Mouse (Mus musculus): ENCODE results near the gene Gm11938. TPM values are rescaled to one million over a fixed set of nuclear protein-coding genes. Genes with fewer than 3 reads are reported as not detected.
"Not testable (repeated sequence)": the region's sequence is repeated elsewhere in the genome, so short reads cannot be mapped to it uniquely, and the experiment has no call there.

Gm11938 gene
- polyA plus RNA-seq (2016; fragmentation: Nextera tagmentation; extraction: Ambion mirVana): not detected in 2 replicates

GRCm38 (mm10) chr11:99603208-99603607, at the start of gene Gm11938:
TSS of gene Gm11938 (minus strand) at chr11:99603308.
- not testable (repeated sequence) for H3K4me1 ChIP-seq; H3K36me3 ChIP-seq; H3K9ac ChIP-seq; H3K4me2 ChIP-seq (replicated peaks); H3K9me3 ChIP-seq (replicated peaks); H3K27me3 ChIP-seq; H3K27ac ChIP-seq; H3K4me3 ChIP-seq; ATAC-seq (ENCODE audit: low FRiP score)
- WGBS: 73% methylated on average over 1 of the region's 1 CpGs

- H3K9ac ChIP-seq: no peak within 1 kb of the TSS
- no peaks in the 10 kb centered on the region for H3K9me3 ChIP-seq (replicated peaks)
- H3K36me3 ChIP-seq: no peaks in the 10 kb centered on the region
- no peaks in the 10 kb centered on the region for H3K4me1 ChIP-seq
- H3K4me3 ChIP-seq: no peak within 1 kb of the TSS
- 83% methylated on average over 2 of the region's 2 CpGs for WGBS
- no peaks in the 10 kb centered on the region for H3K27me3 ChIP-seq
- H3K4me2 ChIP-seq (replicated peaks): no peak within 1 kb of the TSS
- H3K27ac ChIP-seq: no peak within 1 kb of the TSS
- no peak for ATAC-seq (ENCODE audit: low FRiP score)
These were observed 47.0 kb upstream of the Gm11938 start, which contains the start of gene Gm11555 for GRCm38 (mm10) chr11:99650136-99650535. TSS of gene Gm11555 (minus strand) at chr11:99650236.

GRCm38 (mm10) chr11:99646444-99646843, 43.3 kb upstream of the Gm11938 start:
- no peaks in the 10 kb centered on the region for H3K4me1 ChIP-seq

GRCm38 (mm10) chr11:99644351-99644750, 41.2 kb upstream of the Gm11938 start:
- Histone ChIP-seq H3K4me3 (no peak overlapping the region), H3K9me3 (replicated peaks) (no peaks in the 10 kb centered on the region), H3K27me3 (no peaks in the 10 kb centered on the region), H3K4me1 (no peaks in the 10 kb centered on the region), H3K27ac (no peak overlapping the region), H3K9ac (no peak overlapping the region), H3K4me2 (replicated peaks) (no peak overlapping the region), H3K36me3 (no peaks in the 10 kb centered on the region)
- 78% methylated on average over 3 of the region's 3 CpGs for WGBS
- ATAC-seq (ENCODE audit: low FRiP score): no peak

More at GRCm38 (mm10) chr11:99646444-99646843, 43.3 kb upstream of the Gm11938 start:
- Histone ChIP-seq H3K9ac (no peak overlapping the region), H3K4me2 (replicated peaks) (no peak overlapping the region), H3K27me3 (no peaks in the 10 kb centered on the region), H3K36me3 (no peaks in the 10 kb centered on the region), H3K4me3 (no peak overlapping the region), H3K9me3 (replicated peaks) (no peaks in the 10 kb centered on the region), H3K27ac (no peak overlapping the region)
- 91% methylated on average over 15 of the region's 15 CpGs for WGBS
- no peak for ATAC-seq (ENCODE audit: low FRiP score)

- H3K4me1 ChIP-seq, H3K36me3 ChIP-seq: not testable (repeated sequence)
These were observed 40.6 kb upstream of the Gm11938 start, which contains the start of gene Krtap4-7 for GRCm38 (mm10) chr11:99643635-99644139. TSS of gene Krtap4-7 (minus strand) at chr11:99644089.

GRCm38 (mm10) chr11:99640926-99641325, 37.8 kb upstream of the Gm11938 start:
- no peaks in the 10 kb centered on the region for H3K4me1 ChIP-seq
- H3K9ac ChIP-seq: no peak overlapping the region
- no peaks in the 10 kb centered on the region for H3K9me3 ChIP-seq (replicated peaks)
- ATAC-seq (ENCODE audit: low FRiP score): no peak
- 41% methylated on average over 1 of the region's 1 CpGs for WGBS
- H3K4me3 ChIP-seq: no peak overlapping the region
- no peak overlapping the region for H3K4me2 ChIP-seq (replicated peaks)
- no peaks in the 10 kb centered on the region for H3K36me3 ChIP-seq
- H3K27me3 ChIP-seq: no peaks in the 10 kb centered on the region
- H3K27ac ChIP-seq: no peak overlapping the region

More at GRCm38 (mm10) chr11:99643635-99644139, 40.6 kb upstream of the Gm11938 start, which contains the start of gene Krtap4-7:
- not testable (repeated sequence) for H3K27me3 ChIP-seq; H3K27ac ChIP-seq; H3K9ac ChIP-seq; H3K4me2 ChIP-seq (replicated peaks); H3K4me3 ChIP-seq; H3K9me3 ChIP-seq (replicated peaks); ATAC-seq (ENCODE audit: low FRiP score)
- 81% methylated on average over 9 of the region's 9 CpGs for WGBS

- no peak for ATAC-seq (ENCODE audit: low FRiP score)
- no peaks in the 10 kb centered on the region for H3K27me3 ChIP-seq
- no peaks in the 10 kb centered on the region for H3K36me3 ChIP-seq
- WGBS: 76% methylated on average over 1 of the region's 1 CpGs
- H3K9ac ChIP-seq: no peak overlapping the region
- no peak overlapping the region for H3K4me3 ChIP-seq
- no peak overlapping the region for H3K4me2 ChIP-seq (replicated peaks)
- H3K4me1 ChIP-seq: no peaks in the 10 kb centered on the region
- no peaks in the 10 kb centered on the region for H3K9me3 ChIP-seq (replicated peaks)
- H3K27ac ChIP-seq: no peak overlapping the region
These were observed 34.0 kb upstream of the Gm11938 start for GRCm38 (mm10) chr11:99637086-99637485.

- Histone ChIP-seq H3K27ac (no peak within 1 kb of the TSS), H3K9ac (no peak within 1 kb of the TSS), H3K4me3 (no peak within 1 kb of the TSS), H3K36me3 (no peaks in the 10 kb centered on the region), H3K27me3 (no peaks in the 10 kb centered on the region), H3K9me3 (replicated peaks) (no peaks in the 10 kb centered on the region), H3K4me2 (replicated peaks) (no peak within 1 kb of the TSS), H3K4me1 (no peaks in the 10 kb centered on the region)
- no peak for ATAC-seq (ENCODE audit: low FRiP score)
- 42% methylated on average over 8 of the region's 8 CpGs for whole genome bisulfite sequencing
These were observed 31.6 kb upstream of the Gm11938 start, which contains the start of gene Krtap4-2 for GRCm38 (mm10) chr11:99634653-99635134. TSS of gene Krtap4-2 (minus strand) at chr11:99635084.

GRCm38 (mm10) chr11:99633293-99633692, 30.2 kb upstream of the Gm11938 start:
- Histone ChIP-seq H3K9me3 (replicated peaks) (no peaks in the 10 kb centered on the region), H3K36me3 (no peaks in the 10 kb centered on the region), H3K27me3 (no peaks in the 10 kb centered on the region), H3K9ac (no peak overlapping the region), H3K4me1 (no peaks in the 10 kb centered on the region), H3K4me3 (no peak overlapping the region), H3K27ac (no peak overlapping the region), H3K4me2 (replicated peaks) (no peak overlapping the region)
- ATAC-seq (ENCODE audit: low FRiP score): no peak
- WGBS: 76% methylated on average over 2 of the region's 2 CpGs

GRCm38 (mm10) chr11:99630890-99631289, 27.8 kb upstream of the Gm11938 start:
- Histone ChIP-seq H3K9ac (no peak overlapping the region), H3K9me3 (replicated peaks) (no peaks in the 10 kb centered on the region), H3K4me2 (replicated peaks) (no peak overlapping the region), H3K36me3 (no peaks in the 10 kb centered on the region), H3K4me3 (no peak overlapping the region), H3K4me1 (no peaks in the 10 kb centered on the region), H3K27me3 (no peaks in the 10 kb centered on the region; the same call in 1 of the 2 replicates), H3K27ac (no peak overlapping the region)
- no peak for ATAC-seq (ENCODE audit: low FRiP score)
- WGBS: 85% methylated on average over 3 of the region's 3 CpGs

GRCm38 (mm10) chr11:99628138-99628537, 25.0 kb upstream of the Gm11938 start, which contains the start of gene Krtap4-1:
TSS of gene Krtap4-1 (minus strand) at chr11:99628238.
- Histone ChIP-seq H3K27ac (no peak within 1 kb of the TSS), H3K4me3 (no peak within 1 kb of the TSS), H3K4me1 (no peaks in the 10 kb centered on the region), H3K36me3 (no peaks in the 10 kb centered on the region), H3K9me3 (replicated peaks) (no peaks in the 10 kb centered on the region), H3K4me2 (replicated peaks) (no peak within 1 kb of the TSS), H3K9ac (no peak within 1 kb of the TSS), H3K27me3 (no peaks in the 10 kb centered on the region; the same call in 1 of the 2 replicates)
- WGBS: 85% methylated on average over 4 of the region's 4 CpGs
- no peak for ATAC-seq (ENCODE audit: low FRiP score)

GRCm38 (mm10) chr11:99620335-99620734, 17.2 kb upstream of the Gm11938 start, which contains the start of gene Gm11562:
TSS of gene Gm11562 (minus strand) at chr11:99620435.
- H3K4me2 ChIP-seq (replicated peaks): no peak within 1 kb of the TSS
- H3K9ac ChIP-seq: no peak within 1 kb of the TSS
- H3K36me3 ChIP-seq: no peaks in the 10 kb centered on the region
- H3K9me3 ChIP-seq (replicated peaks): no peaks in the 10 kb centered on the region
- H3K27ac ChIP-seq: no peak within 1 kb of the TSS
- 89% methylated on average over 2 of the region's 2 CpGs for WGBS
- no peak within 1 kb of the TSS for H3K4me3 ChIP-seq
- H3K27me3 ChIP-seq: no peaks in the 10 kb centered on the region
- no peak for ATAC-seq (ENCODE audit: low FRiP score)
- H3K4me1 ChIP-seq: no peaks in the 10 kb centered on the region

- Histone ChIP-seq H3K4me2 (replicated peaks) (no peak within 1 kb of the TSS), H3K4me1 (no peaks in the 10 kb centered on the region), H3K27ac (no peak within 1 kb of the TSS), H3K4me3 (no peak within 1 kb of the TSS), H3K9me3 (replicated peaks) (no peaks in the 10 kb centered on the region), H3K9ac (no peak within 1 kb of the TSS), H3K36me3 (no peaks in the 10 kb centered on the region), H3K27me3 (no peaks in the 10 kb centered on the region)
- 80% methylated on average over 3 of the region's 3 CpGs for WGBS
- no peak for ATAC-seq (ENCODE audit: low FRiP score)
These were observed 11.8 kb upstream of the Gm11938 start, which contains the start of gene Krtap2-4 for GRCm38 (mm10) chr11:99614796-99615363. TSS of gene Krtap2-4 (minus strand) at chr11:99614846.

Data from hindbrain, embryonic 12.5 days (tissue).